In the genomic region with DNA sequence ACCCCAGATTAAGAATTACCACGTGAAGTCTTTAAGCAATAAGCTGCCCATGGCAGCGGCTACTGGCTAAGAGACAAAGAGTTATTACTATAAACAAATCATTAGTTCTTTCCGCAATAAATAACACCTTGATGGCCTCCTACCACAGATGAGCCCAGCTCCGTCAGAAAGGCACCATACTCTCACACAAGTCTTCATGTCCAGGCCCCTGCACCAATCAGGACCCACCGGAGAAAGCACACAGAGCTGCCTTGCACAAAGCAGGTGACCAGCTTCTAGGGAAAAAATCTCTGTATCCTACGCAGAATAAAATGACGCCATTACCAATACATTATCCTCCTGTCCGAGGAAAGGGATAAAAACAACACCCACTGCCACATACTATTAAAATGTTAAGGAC, we compare ENCODE assay signal across 22 mouse cellular contexts.
"Had no signal": no experiment of that assay in that cellular context is flagged by ENCODE, and none has a peak within 500 bp of the region (broad histone marks: within the 10 kb centered on the region; RNA-seq: fewer than 3 reads in every experiment).

No protein-coding gene starts in this region.

- H3K27me3 ChIP-seq: heart, embryonic 13.5 days; heart, embryonic 15.5 days; hindbrain, embryonic 13.5 days; hindbrain, embryonic 15.5 days; kidney, embryonic 15.5 days; limb, embryonic 13.5 days; limb, embryonic 15.5 days had no signal

- ATAC-seq: forebrain, postnatal 0 days; hindbrain, postnatal 0 days had no signal

- H3K36me3 ChIP-seq: heart, embryonic 15.5 days; hindbrain, embryonic 13.5 days; hindbrain, embryonic 15.5 days; limb, embryonic 15.5 days had no signal

- H3K27ac ChIP-seq: heart, embryonic 13.5 days; heart, embryonic 15.5 days; hindbrain, embryonic 13.5 days; hindbrain, embryonic 15.5 days; kidney, embryonic 15.5 days; kidney, postnatal 0 days; limb, embryonic 13.5 days; limb, embryonic 15.5 days had no signal

- DNase-seq: forebrain, postnatal 0 days; gastrocnemius, postnatal 10 days; gastrocnemius, postnatal 36 days; heart, adult 11 months; heart, adult 2 months; heart, postnatal 14 days; heart, postnatal 36 days; kidney, adult 11 months; kidney, adult 8-10 months; layer of hippocampus, adult 9-11 months; layer of hippocampus, postnatal 36 days; left cerebral cortex, postnatal 4 days had no signal

- H3K4me2 ChIP-seq: heart, embryonic 11.5 days; heart, embryonic 13.5 days; heart, embryonic 15.5 days; hindbrain, embryonic 13.5 days; hindbrain, embryonic 15.5 days; kidney, embryonic 15.5 days; limb, embryonic 13.5 days; limb, embryonic 15.5 days had no signal

- H3K9me3 ChIP-seq: heart, embryonic 13.5 days; heart, embryonic 15.5 days; hindbrain, embryonic 13.5 days; hindbrain, embryonic 15.5 days; kidney, embryonic 15.5 days; limb, embryonic 13.5 days; limb, embryonic 15.5 days had no signal

- H3K4me3 ChIP-seq: heart, adult 2 months; heart, embryonic 13.5 days; heart, embryonic 15.5 days; hindbrain, embryonic 13.5 days; hindbrain, embryonic 15.5 days; kidney, embryonic 15.5 days; limb, embryonic 13.5 days; limb, embryonic 15.5 days had no signal

- H3K9ac ChIP-seq: forebrain, postnatal 0 days; heart, embryonic 13.5 days; heart, embryonic 15.5 days; hindbrain, embryonic 13.5 days; hindbrain, embryonic 15.5 days; kidney, embryonic 15.5 days; limb, embryonic 13.5 days; limb, embryonic 15.5 days had no signal
